Mouse (Mus musculus) spleen, adult 12 weeks (tissue): ENCODE results near the gene Tmem206.

Source experiments
- DNase-seq: peaks from one replicate; pipeline ENCODE4 v3.0.0; 2022; ENCODE audit warnings: low spot score

The Tmem206 gene

GRCm38 (mm10) chr1:191352786-191353488 lies 27.2 kb downstream of the Tmem206 start:
- DNase-seq = no peak

GRCm38 (mm10) chr1:191353836-191354235 lies 28.1 kb downstream of the Tmem206 start:
- DNase-seq = no peak

GRCm38 (mm10) chr1:191356936-191357335 lies 31.2 kb downstream of the Tmem206 start:
- no peak for DNase-seq

GRCm38 (mm10) chr1:191359478-191359877 lies 33.8 kb downstream of the Tmem206 start:
- DNase-seq = no peak

GRCm38 (mm10) chr1:191362412-191362811 lies 36.7 kb downstream of the Tmem206 start:
- DNase-seq = no peak

GRCm38 (mm10) chr1:191364477-191364876 lies 38.8 kb downstream of the Tmem206 start:
- peak; percentile 28 for DNase-seq

GRCm38 (mm10) chr1:191368193-191368592 lies 42.5 kb downstream of the Tmem206 start:
- DNase-seq = no peak

GRCm38 (mm10) chr1:191369140-191369539 lies 43.4 kb downstream of the Tmem206 start:
- DNase-seq = no peak

GRCm38 (mm10) chr1:191374993-191375643 lies 49.4 kb downstream of the Tmem206 start:
- DNase-seq = no peak

- DNase-seq = no peak
Observed at GRCm38 (mm10) chr1:191375644-191375998, 49.9 kb downstream of the Tmem206 start.

GRCm38 (mm10) chr1:191378080-191378479 lies 52.4 kb downstream of the Tmem206 start:
- no peak for DNase-seq

GRCm38 (mm10) chr1:191380843-191381242 lies 55.1 kb downstream of the Tmem206 start:
- DNase-seq = no peak

- no peak for DNase-seq
Observed at GRCm38 (mm10) chr1:191381955-191382736, 56.4 kb downstream of the Tmem206 start.

- no peak for DNase-seq
Observed at GRCm38 (mm10) chr1:191384786-191385430, 59.2 kb downstream of the Tmem206 start.

GRCm38 (mm10) chr1:191391311-191391710 lies 65.6 kb downstream of the Tmem206 start:
- peak; percentile 21 for DNase-seq

- no peak for DNase-seq
Observed at GRCm38 (mm10) chr1:191393536-191393935, 67.8 kb downstream of the Tmem206 start.

GRCm38 (mm10) chr1:191394126-191394525 lies 68.4 kb downstream of the Tmem206 start:
- DNase-seq = no peak

- DNase-seq = no peak
Observed at GRCm38 (mm10) chr1:191395200-191395599, 69.5 kb downstream of the Tmem206 start.

- peak; percentile 63 for DNase-seq
Observed at GRCm38 (mm10) chr1:191395871-191396433, 70.2 kb downstream of the Tmem206 start.

GRCm38 (mm10) chr1:191396446-191396845 lies 70.7 kb downstream of the Tmem206 start:
- DNase-seq = no peak

- peak; percentile 99 for DNase-seq
Observed at GRCm38 (mm10) chr1:191396897-191397849, 71.5 kb downstream of the Tmem206 start.
